Mouse (Mus musculus) lung, adult 2 months (tissue): ENCODE results near the gene Spns2.

Source experiments
- CTCF ChIP-seq: fragments of 200-500 bp; IDR thresholded peaks from 2 replicates; pipeline ENCODE4 v1.5.1; 2011; ENCODE audit warnings: mild to moderate bottlenecking, low read length, control low read depth; ENCODE audit not compliant: insufficient read depth
- POLR2A ChIP-seq: fragments of 200-500 bp; IDR thresholded peaks from 2 replicates; pipeline ENCODE4 v1.6.1; 2011; ENCODE audit warnings: low read depth, mild to moderate bottlenecking, control low read depth, low read length, borderline replicate concordance; ENCODE audit errors: extremely low read depth

GRCm38 (mm10) chr11:72496775-72497174 lies 7.1 kb upstream of the Spns2 start:
- TF ChIP-seq CTCF (no peak), POLR2A (no peak)
